Mouse (Mus musculus) C3H10T1/2 (cell line): ENCODE measurements around the gene Cyp2j7. TPM values are rescaled to one million over a fixed set of nuclear protein-coding genes. Genes with fewer than 3 reads are reported as not detected.

ENCODE experiments used
- polyA plus RNA-seq, 2 experiments: library from polyadenylated mRNA; unstranded; fragments of >200 nt; fragmentation: generic; extraction: Trizol; gene quantifications; one replicate each; pipeline ENCODE4 v1.2.1; 2012; ENCODE audit warnings: missing spikeins in 2 of 2

Cyp2j7 gene
- not detected for polyA plus RNA-seq

DNA sequence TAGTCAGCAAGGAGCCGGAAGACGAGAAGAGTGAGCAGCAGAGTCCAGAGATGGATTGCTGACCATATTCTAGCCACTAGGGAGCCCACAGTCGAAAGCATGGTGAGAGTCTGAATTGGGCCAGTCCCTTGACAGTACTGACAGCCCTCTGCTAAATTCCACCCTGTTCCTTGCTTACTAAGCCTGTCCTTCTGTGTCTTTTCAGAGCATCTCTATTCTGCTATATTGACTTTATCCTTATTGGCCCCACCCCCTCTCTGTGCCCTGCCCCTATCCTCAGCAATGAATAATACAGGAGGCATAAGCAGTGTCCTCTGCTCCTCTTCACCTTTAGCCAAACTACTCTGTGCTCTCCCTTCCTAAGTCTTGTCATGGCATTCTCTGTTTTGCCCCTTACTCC lies at the start of gene Cyp2j7:
TSS of gene Cyp2j7 (minus strand) at position 101 of the 400 bp plus-strand sequence.

Other genes starting within 250 kb of the Cyp2j7 start
- not detected for gene Cyp2j13, start 159.1 kb downstream of the Cyp2j7 start, polyA plus RNA-seq
- under 1 TPM in 1 of 2 experiments, not detected in 1; 0.12 TPM for gene Cyp2j12, start 95.5 kb downstream of the Cyp2j7 start, polyA plus RNA-seq
- gene Cyp2j11, start 112.0 kb upstream of the Cyp2j7 start, polyA plus RNA-seq: not detected